Mouse (Mus musculus) CH12.LX (cell line): ENCODE data around the gene Prkg2. TPM values are rescaled to one million over a fixed set of nuclear protein-coding genes. Genes with fewer than 3 reads are reported as not detected.

Experiments
- DNase-seq: peaks from one replicate; pipeline ENCODE4 v3.0.0-alpha.2; 2013; ENCODE audit errors: extremely low read depth
- H3K27ac ChIP-seq: 2 replicates; pipeline ENCODE4 v1.5.1; 2012; ENCODE audit warnings: low read depth, mild to moderate bottlenecking, control low read depth, moderate library complexity; ENCODE audit not compliant: insufficient read depth
- H3K27me3 ChIP-seq: replicated peaks from 2 replicates; pipeline ENCODE3; 2012; ENCODE audit warnings: inconsistent platforms
- H3K36me3 ChIP-seq, 2 experiments: replicated peaks in 1 of 2; 2 replicates each; pipeline versions ENCODE3 to v1.6.1; 2012; ENCODE audit warnings: inconsistent platforms in 1 of 2, low read length in 1 of 2, mild to moderate bottlenecking in 1 of 2, mixed read lengths in 1 of 2, moderate library complexity in 1 of 2; ENCODE audit not compliant: control insufficient read depth in 1 of 2, insufficient read depth in 1 of 2
- H3K4me1 ChIP-seq, 2 experiments: 2 replicates each; pipeline ENCODE4 v1.6.1; 2012; ENCODE audit warnings: inconsistent platforms in 1 of 2, moderate library complexity in 1 of 2; ENCODE audit not compliant: insufficient read depth in 2 of 2, control insufficient read depth in 1 of 2
- H3K4me2 ChIP-seq: 2 replicates; pipeline ENCODE4 v1.6.1; 2012; ENCODE audit warnings: low read depth, mild to moderate bottlenecking, control low read depth; ENCODE audit not compliant: poor library complexity, insufficient read depth, severe bottlenecking
- H3K4me3 ChIP-seq, 3 experiments: fragments of 150-350 bp in 1 of 3; sonication (generic) in 1 of 3; replicated peaks in 1 of 3; 2 replicates each; pipeline versions ENCODE3 to v1.5.1; 2011 to 2012; ENCODE audit warnings: low read depth in 2 of 3, low read length in 2 of 3, mild to moderate bottlenecking in 2 of 3, moderate library complexity in 2 of 3, control low read depth in 1 of 3, improper control_type of control experiment in 1 of 3, inconsistent platforms in 1 of 3, mixed read lengths in 1 of 3; ENCODE audit not compliant: poor library complexity in 1 of 3
- H3K79me2 ChIP-seq: replicated peaks from 2 replicates; pipeline ENCODE4 v1.6.1; 2012; ENCODE audit warnings: mild to moderate bottlenecking, moderate library complexity; ENCODE audit not compliant: control insufficient read depth, poor library complexity, insufficient read depth, severe bottlenecking; ENCODE audit errors: extremely low read depth
- H3K9ac ChIP-seq: 2 replicates; pipeline ENCODE4 v1.6.1; 2012; ENCODE audit warnings: low read depth, mild to moderate bottlenecking, control low read depth, moderate library complexity; ENCODE audit not compliant: insufficient read depth
- H3K9me3 ChIP-seq: replicated peaks from 2 replicates; pipeline ENCODE3; 2012; ENCODE audit warnings: low read length, inconsistent platforms, mixed read lengths
- BHLHE40 ChIP-seq: IDR thresholded peaks from 2 replicates; pipeline ENCODE4 v1.6.1; 2011; ENCODE audit warnings: mild to moderate bottlenecking, low read depth, low read length, improper control_type of control experiment
- CHD2 ChIP-seq: IDR thresholded peaks from 2 replicates; pipeline ENCODE4 v1.6.1; 2011; ENCODE audit warnings: low read length, improper control_type of control experiment
- E2F4 ChIP-seq: IDR thresholded peaks from 2 replicates; pipeline ENCODE4 v1.6.1; 2011; ENCODE audit warnings: low read depth, low read length, improper control_type of control experiment; ENCODE audit not compliant: insufficient replicate concordance
- GABPA ChIP-seq: IDR thresholded peaks from 2 replicates; pipeline ENCODE4 v1.6.1; 2012; ENCODE audit warnings: low read depth, low read length, improper control_type of control experiment, inconsistent platforms; ENCODE audit not compliant: insufficient replicate concordance
- JUN ChIP-seq: IDR thresholded peaks from 2 replicates; pipeline ENCODE4 v1.6.1; 2011; ENCODE audit warnings: low read depth, mild to moderate bottlenecking, low read length, improper control_type of control experiment, moderate library complexity; ENCODE audit not compliant: insufficient read depth
- MAZ ChIP-seq: IDR thresholded peaks from 2 replicates; pipeline ENCODE4 v1.6.1; 2012; ENCODE audit warnings: low read depth, mild to moderate bottlenecking, inconsistent platforms, low read length, improper control_type of control experiment, moderate library complexity
- MYC ChIP-seq: IDR thresholded peaks from 2 replicates; pipeline ENCODE4 v1.6.1; 2011; ENCODE audit warnings: low read depth, mild to moderate bottlenecking, improper control_type of control experiment, low read length
- NELFE ChIP-seq: IDR thresholded peaks from 2 replicates; pipeline ENCODE4 v1.6.1; 2011; ENCODE audit warnings: low read depth, low read length, improper control_type of control experiment
- NRF1 ChIP-seq: IDR thresholded peaks from 2 replicates; pipeline ENCODE4 v1.6.1; 2014; ENCODE audit warnings: low read depth, mild to moderate bottlenecking, inconsistent platforms, low read length, improper control_type of control experiment, moderate library complexity
- PAX5 ChIP-seq: IDR thresholded peaks from 2 replicates; pipeline ENCODE4 v1.6.1; 2012; ENCODE audit warnings: low read length, inconsistent platforms, mixed read lengths
- POLR2A ChIP-seq: IDR thresholded peaks from 2 replicates; pipeline ENCODE4 v1.6.1; 2011; ENCODE audit warnings: low read depth, mild to moderate bottlenecking, improper control_type of control experiment, low read length
- POLR2AphosphoS2 ChIP-seq: IDR thresholded peaks from 2 replicates; pipeline ENCODE4 v1.6.1; 2011; ENCODE audit warnings: low read depth, low read length, improper control_type of control experiment
- RAD21 ChIP-seq: IDR thresholded peaks from 2 replicates; pipeline ENCODE4 v1.6.1; 2011; ENCODE audit warnings: low read depth, mild to moderate bottlenecking, low read length, improper control_type of control experiment, moderate library complexity
- RCOR1 ChIP-seq: conservative IDR thresholded peaks from 2 replicates; pipeline ENCODE4 v1.6.1; 2012; ENCODE audit warnings: low read depth, mild to moderate bottlenecking, inconsistent platforms, low read length, improper control_type of control experiment
- SMC3 ChIP-seq: IDR thresholded peaks from 2 replicates; pipeline ENCODE4 v1.6.1; 2011; ENCODE audit warnings: low read depth, low read length, improper control_type of control experiment
- TBP ChIP-seq: conservative IDR thresholded peaks from 2 replicates; pipeline ENCODE4 v1.6.1; 2011; ENCODE audit warnings: low read depth, low read length, improper control_type of control experiment
- UBTF ChIP-seq: IDR thresholded peaks from 2 replicates; pipeline ENCODE4 v1.6.1; 2012; ENCODE audit warnings: low read depth, mild to moderate bottlenecking, inconsistent platforms, low read length, improper control_type of control experiment, moderate library complexity
- USF1 ChIP-seq: IDR thresholded peaks from 2 replicates; pipeline ENCODE4 v1.6.1; 2014; ENCODE audit warnings: low read depth, mild to moderate bottlenecking, inconsistent platforms, low read length, improper control_type of control experiment
- USF2 ChIP-seq: conservative IDR thresholded peaks from 2 replicates; pipeline ENCODE4 v1.6.1; 2011; ENCODE audit warnings: low read depth, low read length, improper control_type of control experiment
- ZC3H11A ChIP-seq: IDR thresholded peaks from 2 replicates; pipeline ENCODE4 v1.6.1; 2012; ENCODE audit warnings: low read depth, mild to moderate bottlenecking, inconsistent platforms, low read length, improper control_type of control experiment
- ZKSCAN1 ChIP-seq: IDR thresholded peaks from 2 replicates; pipeline ENCODE4 v1.6.1; 2012; ENCODE audit warnings: low read depth, inconsistent platforms, low read length, improper control_type of control experiment, borderline replicate concordance
- ZNF384 ChIP-seq: IDR thresholded peaks from 2 replicates; pipeline ENCODE4 v1.6.1; 2012; ENCODE audit warnings: low read depth, low read length, improper control_type of control experiment, inconsistent platforms
- dilution Hi-C: fragments of 300-500 bp; cut with MboI; formaldehyde crosslinking; loops from 2 replicates; pipeline ENCODE4 v1.14.3; 2020; ENCODE audit warnings: low sequenced_read_pairs; ENCODE audit not compliant: extremely low pct_unique_long_range_greater_than_20kb, extremely low pct_ligation_motif_present
- in situ Hi-C: fragments of 300-500 bp; cut with MboI; formaldehyde crosslinking; loops from 3 replicates; pipeline ENCODE4 v1.14.3; 2019; ENCODE audit warnings: low sequenced_read_pairs, low pct_ligation_motif_present, low pct_unique_long_range_greater_than_20kb, mixed read lengths
- polyA plus RNA-seq: library from polyadenylated mRNA; unstranded; fragments of >175 nt; gene quantifications from 2 replicates; pipeline ENCODE4 v1.2.1, GENCODE M21; 2012; ENCODE audit warnings: low read depth; ENCODE audit not compliant: insufficient read length
- total RNA-seq, 2 experiments: library from RNA; depleted of rRNA; stranded (reverse); fragments of 300-350 nt in 1 of 2; fragments of >200 nt in 1 of 2; gene quantifications; 2 replicates each; pipeline ENCODE4 v1.2.3; 2012 to 2014

Gene Prkg2
- total and polyA plus RNA-seq, 3 experiments: not detected

DNA sequence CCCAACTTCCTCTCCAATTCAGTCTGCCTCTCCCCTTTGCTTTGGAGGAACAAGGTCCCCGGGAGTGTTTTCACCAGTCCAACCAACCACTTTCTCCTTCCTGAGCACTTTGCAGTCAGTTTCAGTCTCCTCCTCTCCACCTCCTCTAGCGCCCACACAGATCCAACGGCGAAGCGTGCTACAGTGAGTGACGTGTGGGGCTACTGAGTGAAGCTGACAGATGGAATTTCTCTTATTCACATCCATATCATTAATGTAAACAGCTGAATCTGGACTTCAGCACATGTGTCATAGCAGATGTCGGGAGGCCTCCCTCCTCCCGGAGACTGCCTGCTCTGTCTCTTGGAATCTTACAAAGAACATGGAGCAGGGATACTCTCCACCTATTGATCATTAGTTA lies 101.2 kb downstream of the Prkg2 start:
- H3K36me3 ChIP-seq: no peaks in the 10 kb centered on the region
- H3K4me1 ChIP-seq: no peaks in the 10 kb centered on the region
- dilution Hi-C loops: no loop called here
- H3K27ac ChIP-seq: no peak overlapping the region
- no peaks in the 10 kb centered on the region for H3K79me2 ChIP-seq
- no peaks in the 10 kb centered on the region for H3K27me3 ChIP-seq
- TF ChIP-seq RCOR1 (no peak), RAD21 (no peak), ZC3H11A (no peak), CHD2 (no peak), USF1 (no peak), USF2 (no peak), ZNF384 (no peak), NELFE (no peak), POLR2AphosphoS2 (no peak), GABPA (no peak), MYC (no peak), TBP (no peak), UBTF (no peak), POLR2A (no peak), SMC3 (no peak), PAX5 (no peak), E2F4 (no peak), MAZ (no peak)
- no peak overlapping the region for H3K9ac ChIP-seq
- H3K4me3 ChIP-seq: no peak overlapping the region
- in situ Hi-C loops: no loop called here
- no peak for DNase-seq
- no peak overlapping the region for H3K4me2 ChIP-seq
- no peaks in the 10 kb centered on the region for H3K9me3 ChIP-seq

DNA sequence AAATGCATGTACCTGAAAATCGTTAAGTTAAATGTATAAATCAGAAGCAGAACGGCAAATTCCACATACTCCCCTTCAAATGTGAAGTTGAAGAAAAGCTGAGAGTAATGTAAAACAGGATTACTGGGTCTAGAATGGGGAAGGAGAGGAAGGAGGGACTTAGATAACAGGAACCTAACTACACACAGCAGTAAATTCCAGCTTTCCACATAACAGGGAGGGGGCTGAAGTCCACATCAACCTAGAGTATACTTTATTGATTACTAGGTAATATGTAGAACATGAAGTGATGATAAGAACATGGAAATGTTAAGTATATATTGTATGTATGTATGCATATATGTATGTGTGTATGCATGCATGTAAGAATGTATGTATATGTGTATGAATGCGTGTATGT lies 114.2 kb downstream of the Prkg2 start:
- dilution Hi-C loops: no loop called here
- no peaks in the 10 kb centered on the region for H3K27me3 ChIP-seq
- H3K36me3 ChIP-seq: no peaks in the 10 kb centered on the region
- H3K4me3 ChIP-seq: no peak overlapping the region
- H3K27ac ChIP-seq: no peak overlapping the region
- H3K9ac ChIP-seq: no peak overlapping the region
- no peaks in the 10 kb centered on the region for H3K9me3 ChIP-seq
- no peak overlapping the region for H3K4me2 ChIP-seq
- TF ChIP-seq ZKSCAN1 (no peak), POLR2AphosphoS2 (no peak), NRF1 (no peak), JUN (no peak), MYC (no peak), USF2 (no peak), MAZ (no peak), RAD21 (no peak), TBP (no peak), POLR2A (no peak), NELFE (no peak), BHLHE40 (no peak), SMC3 (no peak), CHD2 (no peak)
- in situ Hi-C loops: no loop called here
- peaks cover 0 to 6% of the 10 kb centered on the region in 2 experiments; a peak in 2 of 4 replicates for H3K4me1 ChIP-seq
- H3K79me2 ChIP-seq: no peaks in the 10 kb centered on the region
- DNase-seq: no peak
